Mouse (Mus musculus): ENCODE results near the gene Ston1. TPM values are rescaled to one million over a fixed set of nuclear protein-coding genes. Genes with fewer than 3 reads are reported as not detected.
A peak's percentile ranks its signal among the peaks of the same experiment; 100 is the strongest.

The Ston1 gene
- polyA plus RNA-seq, 1 experiment from 2014 or later = 0.77 TPM

DNA sequence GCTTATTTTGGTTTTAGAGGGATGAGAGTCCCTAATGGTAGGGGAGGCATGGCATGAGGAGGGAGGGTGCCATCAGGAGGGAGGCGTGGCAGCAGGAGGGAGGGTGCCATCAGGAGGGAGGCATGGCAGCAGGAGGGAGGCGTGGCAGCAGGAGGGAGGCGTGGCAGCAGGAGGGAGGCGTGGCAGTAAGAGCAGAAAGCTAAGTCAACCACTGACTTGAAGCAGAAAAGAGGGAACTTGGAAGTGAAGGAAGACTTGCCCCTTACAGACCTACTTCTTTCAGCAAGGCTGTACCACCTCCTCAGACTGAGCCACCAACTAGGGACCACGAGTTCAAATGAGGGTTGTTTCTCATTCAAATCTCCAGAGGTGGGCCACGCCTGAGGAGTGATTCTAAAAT is 15.7 kb downstream of the Ston1 start:
- Histone ChIP-seq H3K27ac (replicated peaks) (no peak overlapping the region), H3K4me3 (replicated peaks) (no peak overlapping the region), H3K9ac (no peak overlapping the region), H3K4me1 (replicated peaks) (no peaks in the 10 kb centered on the region; the same call in 1 of the 2 replicates), H3K36me3 (replicated peaks) (no peaks in the 10 kb centered on the region), H3K9me3 (replicated peaks) (no peaks in the 10 kb centered on the region), H3K4me2 (no peak overlapping the region), H3K27me3 (no peaks in the 10 kb centered on the region)
- 39% methylated on average over 6 of the region's 6 CpGs for WGBS (ENCODE audit: insufficient replicate concordance)
- ATAC-seq (ENCODE audit: insufficient read depth) = no peak

DNA sequence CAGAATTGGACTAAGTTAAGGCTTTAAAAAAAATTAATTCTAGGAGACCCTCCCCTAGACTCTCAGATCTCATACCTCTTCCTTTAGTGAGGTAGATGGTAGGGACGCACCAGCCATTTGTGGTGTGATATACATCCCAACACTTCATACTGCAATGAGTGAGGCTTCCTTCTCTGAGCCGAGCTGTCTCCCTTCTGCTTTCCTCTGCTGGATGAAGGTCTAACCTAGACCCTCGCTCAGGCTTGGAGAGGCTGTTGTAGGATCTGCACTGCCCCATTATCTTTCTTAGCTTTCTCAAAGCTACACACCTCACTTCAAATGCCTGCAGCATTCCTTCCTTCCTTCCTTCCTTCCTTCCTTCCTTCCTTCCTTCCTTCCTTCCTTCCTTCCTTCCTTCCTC is 16.2 kb downstream of the Ston1 start:
- Histone ChIP-seq H3K9me3 (replicated peaks) (no peaks in the 10 kb centered on the region), H3K27me3 (no peaks in the 10 kb centered on the region), H3K27ac (replicated peaks) (no peak overlapping the region), H3K9ac (no peak overlapping the region), H3K4me1 (replicated peaks) (no peaks in the 10 kb centered on the region; the same call in 1 of the 2 replicates), H3K4me2 (no peak overlapping the region), H3K4me3 (replicated peaks) (no peak overlapping the region), H3K36me3 (replicated peaks) (no peaks in the 10 kb centered on the region)
- ATAC-seq (ENCODE audit: insufficient read depth) = no peak
- 55% methylated on average over 3 of the region's 3 CpGs for WGBS (ENCODE audit: insufficient replicate concordance)

DNA sequence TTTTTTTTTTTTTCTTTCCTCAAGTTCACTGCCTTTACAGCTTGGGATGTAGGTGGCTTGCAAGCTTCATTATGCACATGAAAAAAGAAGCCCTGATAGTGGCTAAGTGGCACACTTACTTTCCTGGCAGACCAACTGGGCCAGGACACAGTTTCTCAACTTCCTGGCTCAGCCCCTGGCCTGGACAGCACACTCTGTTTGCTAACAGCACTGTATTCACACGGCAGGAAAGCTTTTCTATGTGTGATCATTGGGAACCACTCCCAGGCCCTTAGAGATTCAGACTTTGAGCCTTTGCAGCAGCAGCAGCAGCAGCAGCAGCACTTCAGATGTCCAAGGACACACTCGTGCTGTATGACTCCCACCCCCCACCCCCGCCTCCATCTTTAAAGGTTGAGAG is 16.8 kb downstream of the Ston1 start:
- no peaks in the 10 kb centered on the region; the same call in 1 of the 2 replicates for H3K4me1 ChIP-seq (replicated peaks)
- H3K36me3 ChIP-seq (replicated peaks) = no peaks in the 10 kb centered on the region
- H3K9me3 ChIP-seq (replicated peaks) = no peaks in the 10 kb centered on the region
- no peak overlapping the region for H3K4me3 ChIP-seq (replicated peaks)
- no peak overlapping the region for H3K27ac ChIP-seq (replicated peaks)
- no peaks in the 10 kb centered on the region for H3K27me3 ChIP-seq
- H3K9ac ChIP-seq = no peak overlapping the region
- 37% methylated on average over 3 of the region's 3 CpGs for WGBS (ENCODE audit: insufficient replicate concordance)
- no peak overlapping the region for H3K4me2 ChIP-seq
- ATAC-seq (ENCODE audit: insufficient read depth) = peak; percentile 54

DNA sequence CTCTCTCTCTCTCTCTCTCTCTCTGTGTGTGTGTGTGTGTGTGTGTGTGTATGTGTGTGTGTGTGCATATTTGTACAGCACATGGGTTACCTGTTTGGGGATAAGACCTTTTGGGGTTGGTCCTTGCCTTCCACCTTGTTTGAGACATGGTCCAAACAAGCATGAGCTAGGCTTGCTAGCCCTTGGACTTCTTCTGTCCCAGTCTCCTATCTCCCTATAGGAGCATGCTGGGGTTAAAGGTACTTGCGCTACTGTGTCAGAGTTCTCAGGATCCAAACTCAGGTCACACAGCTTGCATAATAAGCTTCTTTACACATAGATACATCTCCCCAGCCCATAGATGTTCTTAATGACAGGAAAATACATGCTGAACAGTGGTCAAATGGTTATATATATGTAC is 17.2 kb downstream of the Ston1 start:
- no peak overlapping the region for H3K9ac ChIP-seq
- ATAC-seq (ENCODE audit: insufficient read depth) = no peak
- WGBS (ENCODE audit: insufficient replicate concordance) = 68% methylated on average over 1 of the region's 1 CpGs
- H3K27ac ChIP-seq (replicated peaks) = no peak overlapping the region
- H3K4me2 ChIP-seq = no peak overlapping the region
- H3K36me3 ChIP-seq (replicated peaks) = no peaks in the 10 kb centered on the region
- H3K27me3 ChIP-seq = no peaks in the 10 kb centered on the region
- no peaks in the 10 kb centered on the region; the same call in 1 of the 2 replicates for H3K4me1 ChIP-seq (replicated peaks)
- H3K4me3 ChIP-seq (replicated peaks) = no peak overlapping the region
- H3K9me3 ChIP-seq (replicated peaks) = no peaks in the 10 kb centered on the region

DNA sequence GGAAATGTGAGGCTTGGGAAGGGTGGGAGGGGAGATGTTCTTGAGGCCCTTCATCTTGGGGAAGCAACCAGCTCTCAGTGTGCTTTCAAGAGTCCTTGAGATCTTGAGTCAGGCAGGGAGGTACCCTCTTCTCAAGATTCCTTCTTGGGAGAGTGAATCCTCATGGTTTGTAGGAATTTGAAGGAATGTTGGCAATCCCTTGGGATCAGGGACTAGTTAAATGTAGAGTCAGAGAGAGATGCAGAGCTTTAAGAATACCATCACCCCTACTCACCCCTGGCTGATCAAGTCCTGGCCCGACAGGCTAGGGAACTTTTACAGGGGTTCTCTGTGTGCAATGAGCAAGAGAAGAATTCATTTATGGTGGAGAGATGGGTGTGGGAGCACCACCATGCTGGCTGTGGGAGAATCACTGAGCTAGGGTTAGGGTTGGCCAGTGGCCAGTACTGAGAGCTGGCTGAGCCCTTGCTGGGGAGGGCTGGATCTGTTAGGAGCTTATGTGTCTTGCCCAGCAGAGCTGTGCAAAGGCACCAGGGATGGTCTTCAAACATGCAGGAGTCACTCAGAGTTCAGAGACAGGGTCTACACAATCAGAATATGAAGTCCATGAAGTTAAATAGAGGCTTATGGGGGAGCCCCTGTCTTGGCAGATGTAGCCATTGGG is 18.1 kb downstream of the Ston1 start:
- Histone ChIP-seq H3K36me3 (replicated peaks) (no peaks in the 10 kb centered on the region), H3K4me2 (no peak overlapping the region), H3K27me3 (no peaks in the 10 kb centered on the region), H3K4me3 (replicated peaks) (no peak overlapping the region), H3K27ac (replicated peaks) (no peak overlapping the region), H3K9me3 (replicated peaks) (no peaks in the 10 kb centered on the region), H3K9ac (no peak overlapping the region), H3K4me1 (replicated peaks) (no peaks in the 10 kb centered on the region; the same call in 1 of the 2 replicates)
- WGBS (ENCODE audit: insufficient replicate concordance) = 57% methylated on average over 1 of the region's 1 CpGs
- no peak for ATAC-seq (ENCODE audit: insufficient read depth)

DNA sequence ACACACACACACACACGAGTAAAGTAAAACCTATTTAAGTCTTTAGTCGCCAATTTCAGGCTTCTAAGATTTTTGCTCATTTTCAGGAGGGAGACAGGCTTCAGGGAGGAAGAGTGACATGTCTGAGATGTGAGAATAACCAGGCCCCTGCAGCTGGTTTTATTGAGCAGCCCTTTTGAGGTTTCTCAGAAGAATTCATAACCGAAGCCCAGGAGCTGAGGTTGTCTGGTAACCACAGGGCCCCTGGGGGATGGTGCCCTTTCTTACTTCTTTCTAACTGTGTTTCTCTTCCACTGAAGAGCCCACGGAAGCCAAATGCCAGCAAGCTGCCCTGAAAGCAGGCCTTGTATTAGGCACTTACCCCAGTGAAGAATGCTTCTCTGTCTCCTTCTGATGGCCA is 23.5 kb downstream of the Ston1 start:
- WGBS (ENCODE audit: insufficient replicate concordance) = 37% methylated on average over 4 of the region's 4 CpGs
- Histone ChIP-seq H3K4me1 (replicated peaks) (no peaks in the 10 kb centered on the region), H3K27me3 (no peaks in the 10 kb centered on the region), H3K4me2 (no peak overlapping the region), H3K4me3 (replicated peaks) (no peak overlapping the region), H3K9me3 (replicated peaks) (no peaks in the 10 kb centered on the region), H3K27ac (replicated peaks) (no peak overlapping the region), H3K9ac (no peak overlapping the region), H3K36me3 (replicated peaks) (no peaks in the 10 kb centered on the region)
- ATAC-seq (ENCODE audit: insufficient read depth) = no peak

DNA sequence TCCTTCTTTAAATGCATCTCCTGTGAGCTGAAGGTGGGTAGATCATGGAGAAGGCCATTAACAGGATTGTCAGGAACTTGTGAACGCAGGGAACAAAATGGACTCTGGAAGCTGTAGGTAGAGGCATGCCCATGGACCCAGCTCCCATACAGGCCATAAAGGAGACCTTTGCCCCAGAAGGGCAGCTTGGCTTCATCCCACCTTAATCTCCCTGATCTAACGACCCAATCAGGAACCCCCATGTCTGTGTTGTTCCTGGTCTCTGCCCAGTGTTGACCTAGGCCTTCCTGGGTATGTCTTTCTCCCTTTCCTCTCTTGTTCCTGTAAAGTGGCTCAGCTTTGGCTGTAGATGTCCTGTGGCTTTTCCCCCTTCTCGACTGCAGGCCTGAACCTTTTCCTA is 23.9 kb downstream of the Ston1 start:
- no peak overlapping the region for H3K27ac ChIP-seq (replicated peaks)
- 56% methylated on average over 3 of the region's 3 CpGs for WGBS (ENCODE audit: insufficient replicate concordance)
- no peak overlapping the region for H3K9ac ChIP-seq
- H3K4me2 ChIP-seq = no peak overlapping the region
- no peaks in the 10 kb centered on the region for H3K4me1 ChIP-seq (replicated peaks)
- H3K9me3 ChIP-seq (replicated peaks) = no peaks in the 10 kb centered on the region
- H3K36me3 ChIP-seq (replicated peaks) = no peaks in the 10 kb centered on the region
- no peak for ATAC-seq (ENCODE audit: insufficient read depth)
- H3K27me3 ChIP-seq = no peaks in the 10 kb centered on the region
- no peak overlapping the region for H3K4me3 ChIP-seq (replicated peaks)

DNA sequence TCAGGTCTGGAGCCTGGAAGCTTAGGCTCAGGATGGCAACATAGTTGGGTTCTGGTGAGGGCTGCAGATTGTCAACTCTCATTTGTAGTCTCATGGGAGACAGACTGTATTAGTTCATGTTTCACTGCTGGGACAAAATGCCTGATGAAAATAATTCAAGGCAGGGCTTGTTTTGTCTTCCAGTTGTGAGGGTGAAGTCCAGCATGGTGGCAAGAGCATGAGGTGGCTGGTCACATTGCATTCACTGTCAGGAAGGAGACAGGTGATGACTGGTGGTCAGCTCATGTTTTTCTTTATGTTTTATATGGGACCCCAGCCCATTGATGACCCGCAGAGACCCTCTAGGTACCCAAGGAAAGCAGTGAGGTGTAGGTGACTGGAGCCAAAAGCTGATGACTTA is 25.2 kb downstream of the Ston1 start:
- Histone ChIP-seq H3K9ac (no peak overlapping the region), H3K4me2 (no peak overlapping the region), H3K4me3 (replicated peaks) (no peak overlapping the region), H3K27me3 (no peaks in the 10 kb centered on the region), H3K4me1 (replicated peaks) (no peaks in the 10 kb centered on the region), H3K9me3 (replicated peaks) (no peaks in the 10 kb centered on the region), H3K27ac (replicated peaks) (no peak overlapping the region), H3K36me3 (replicated peaks) (no peaks in the 10 kb centered on the region)
- ATAC-seq (ENCODE audit: insufficient read depth) = no peak
- WGBS (ENCODE audit: insufficient replicate concordance) = 52% methylated on average over 1 of the region's 1 CpGs

DNA sequence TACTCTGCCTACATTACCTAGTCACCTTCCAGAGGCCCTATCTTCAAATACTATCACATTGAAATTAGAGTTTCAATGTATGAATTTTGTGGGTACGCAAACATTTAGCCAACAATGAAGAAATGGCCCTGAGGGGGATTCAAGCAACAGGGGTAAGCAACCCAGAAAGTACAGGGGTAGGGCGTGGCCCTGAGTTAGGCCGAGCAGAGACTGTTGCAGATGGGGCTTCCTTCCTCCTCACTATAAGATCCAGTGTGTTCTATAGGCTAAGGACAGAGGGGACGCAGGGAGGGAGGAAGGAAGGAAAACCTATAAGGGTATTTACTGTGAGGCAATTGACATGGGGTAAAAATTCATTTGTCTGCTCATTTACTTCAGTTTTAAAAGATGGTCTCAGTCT is 26.9 kb downstream of the Ston1 start:
- 0 out of 2 replicates have a peak, but pooled peaks cover 2% of the 10 kb centered on the region for H3K4me1 ChIP-seq (replicated peaks)
- H3K9me3 ChIP-seq (replicated peaks) = no peaks in the 10 kb centered on the region
- H3K27me3 ChIP-seq = no peaks in the 10 kb centered on the region
- H3K27ac ChIP-seq (replicated peaks) = no peak overlapping the region
- no peak overlapping the region for H3K4me3 ChIP-seq (replicated peaks)
- no peaks in the 10 kb centered on the region for H3K36me3 ChIP-seq (replicated peaks)
- no peak overlapping the region for H3K4me2 ChIP-seq
- 47% methylated on average over 4 of the region's 4 CpGs for WGBS (ENCODE audit: insufficient replicate concordance)
- no peak overlapping the region for H3K9ac ChIP-seq
- no peak for ATAC-seq (ENCODE audit: insufficient read depth)

DNA sequence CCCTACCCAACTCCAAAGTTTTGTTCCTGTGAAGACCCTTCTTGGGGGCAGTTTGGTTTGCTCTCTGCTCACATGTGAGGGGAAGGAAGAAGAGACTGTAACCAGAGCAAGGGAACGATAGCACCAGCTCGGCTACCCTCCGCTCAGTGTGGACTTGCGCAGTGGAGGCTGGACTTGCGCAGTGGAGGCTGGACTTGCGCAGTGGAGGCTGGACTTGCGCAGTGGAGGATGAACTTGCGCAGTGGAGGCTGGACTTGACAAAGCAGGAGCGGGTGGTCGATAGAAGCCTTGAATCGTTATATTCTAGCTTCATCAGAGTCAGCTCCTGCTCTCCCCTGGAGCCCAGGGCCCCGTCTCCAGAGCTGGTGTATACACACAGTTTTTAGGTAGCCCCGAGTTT is 27.9 kb downstream of the Ston1 start:
- H3K4me3 ChIP-seq (replicated peaks) = no peak overlapping the region
- ATAC-seq (ENCODE audit: insufficient read depth) = no peak
- H3K4me1 ChIP-seq (replicated peaks) = 0 out of 2 replicates have a peak, but pooled peaks cover 4% of the 10 kb centered on the region
- no peak overlapping the region for H3K9ac ChIP-seq
- no peaks in the 10 kb centered on the region for H3K36me3 ChIP-seq (replicated peaks)
- H3K4me2 ChIP-seq = no peak overlapping the region
- H3K9me3 ChIP-seq (replicated peaks) = no peaks in the 10 kb centered on the region
- H3K27me3 ChIP-seq = no peaks in the 10 kb centered on the region
- H3K27ac ChIP-seq (replicated peaks) = no peak overlapping the region
- 76% methylated on average over 13 of the region's 13 CpGs for WGBS (ENCODE audit: insufficient replicate concordance)

DNA sequence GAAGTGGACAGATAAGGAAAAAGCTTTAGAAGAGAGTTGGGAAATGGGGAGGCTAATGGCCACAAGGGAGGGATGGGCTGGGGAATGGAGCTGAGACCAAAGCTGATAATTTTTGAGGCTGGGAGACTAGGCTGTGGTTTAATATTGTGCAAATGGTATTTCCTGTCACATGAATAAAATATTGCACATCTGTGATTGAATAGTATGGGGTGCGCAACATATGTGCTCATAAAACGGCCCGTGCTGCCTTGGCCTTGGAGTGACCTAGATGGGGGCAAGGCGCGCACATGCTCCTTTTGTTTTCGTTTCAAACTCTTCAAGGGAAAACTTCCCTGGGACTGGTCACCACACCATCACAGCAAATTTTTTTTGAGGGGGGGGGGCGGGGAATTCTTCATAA is 28.4 kb downstream of the Ston1 start:
- 66% methylated on average over 7 of the region's 7 CpGs for whole genome bisulfite sequencing (ENCODE audit: insufficient replicate concordance)
- no peak overlapping the region for H3K27ac ChIP-seq (replicated peaks)

DNA sequence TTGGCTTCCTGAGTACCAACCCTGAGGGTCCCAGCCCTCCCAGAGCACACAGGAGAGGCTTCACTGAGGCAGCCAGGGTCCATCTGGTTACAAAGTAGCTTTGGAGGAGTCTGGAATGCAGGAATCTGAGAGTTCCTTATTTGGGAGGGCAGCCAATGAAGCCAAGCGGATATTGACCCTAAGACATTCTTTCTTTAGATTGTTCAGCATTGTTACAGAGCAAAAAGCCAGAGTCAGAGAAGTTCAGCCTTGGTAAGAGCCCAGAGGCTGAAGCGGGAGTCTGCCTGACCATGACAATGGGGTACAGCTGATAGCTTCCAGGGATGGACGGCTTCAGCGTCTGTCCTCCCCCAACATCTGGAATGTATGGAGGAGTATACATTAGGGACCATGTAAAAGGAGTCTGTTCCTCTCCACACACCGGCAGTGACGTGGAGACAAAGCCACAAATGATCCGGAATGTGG is 28.9 kb downstream of the Ston1 start:
- 0 out of 2 replicates have a peak, but pooled peaks cover 4% of the 10 kb centered on the region for H3K4me1 ChIP-seq (replicated peaks)
- H3K9me3 ChIP-seq (replicated peaks) = no peaks in the 10 kb centered on the region
- H3K36me3 ChIP-seq (replicated peaks) = no peaks in the 10 kb centered on the region
- H3K27ac ChIP-seq (replicated peaks) = no peak overlapping the region
- no peaks in the 10 kb centered on the region for H3K27me3 ChIP-seq
- H3K4me2 ChIP-seq = no peak overlapping the region
- H3K9ac ChIP-seq = no peak overlapping the region
- 0 out of 2 replicates have a peak overlapping the region, but pooled peaks have one; percentile 12 for H3K4me3 ChIP-seq (replicated peaks)
- WGBS (ENCODE audit: insufficient replicate concordance) = 53% methylated on average over 7 of the region's 7 CpGs
- ATAC-seq (ENCODE audit: insufficient read depth) = 0 out of 2 replicates have a peak, but pooled peaks have one; percentile 21

More for the DNA sequence above, 28.4 kb downstream of the Ston1 start:
- Histone ChIP-seq H3K4me3 (replicated peaks) (no peak overlapping the region), H3K9ac (no peak overlapping the region), H3K36me3 (replicated peaks) (no peaks in the 10 kb centered on the region), H3K4me2 (no peak overlapping the region), H3K4me1 (replicated peaks) (0 out of 2 replicates have a peak, but pooled peaks cover 4% of the 10 kb centered on the region), H3K9me3 (replicated peaks) (no peaks in the 10 kb centered on the region), H3K27me3 (no peaks in the 10 kb centered on the region)
- ATAC-seq (ENCODE audit: insufficient read depth) = no peak
